Mouse (Mus musculus): ENCODE measurements around the gene Bicd2.

The Bicd2 gene

GRCm38 (mm10) chr13:49326246-49327206 is 14.9 kb upstream of the Bicd2 start:
- DNase-seq (ENCODE audit: low read depth, low spot score), result peak; percentile 77

- DNase-seq (ENCODE audit: low read depth, low spot score), result no peak
These were observed 13.3 kb upstream of the Bicd2 start for GRCm38 (mm10) chr13:49328101-49328500.

- no peak for DNase-seq (ENCODE audit: low read depth, low spot score)
These were observed 8.1 kb upstream of the Bicd2 start for GRCm38 (mm10) chr13:49333250-49333649.

- no peak for DNase-seq (ENCODE audit: low read depth, low spot score)
These were observed 6.1 kb upstream of the Bicd2 start for GRCm38 (mm10) chr13:49335077-49335982.

- no peak for DNase-seq (ENCODE audit: low read depth, low spot score)
These were observed 2.4 kb upstream of the Bicd2 start for GRCm38 (mm10) chr13:49338893-49339546.

GRCm38 (mm10) chr13:49341831-49342722 is 692 bp downstream of the Bicd2 start:
- no peak for DNase-seq (ENCODE audit: low read depth, low spot score)

- DNase-seq (ENCODE audit: low read depth, low spot score), result no peak
These were observed 1.3 kb downstream of the Bicd2 start for GRCm38 (mm10) chr13:49342723-49343100.

- DNase-seq (ENCODE audit: low read depth, low spot score), result no peak
These were observed 3.2 kb downstream of the Bicd2 start for GRCm38 (mm10) chr13:49344567-49344966.

GRCm38 (mm10) chr13:49345476-49345875 is 4.1 kb downstream of the Bicd2 start:
- no peak for DNase-seq (ENCODE audit: low read depth, low spot score)

GRCm38 (mm10) chr13:49348522-49348921 is 7.1 kb downstream of the Bicd2 start:
- DNase-seq (ENCODE audit: low read depth, low spot score), result no peak

- no peak for DNase-seq (ENCODE audit: low read depth, low spot score)
These were observed 8.0 kb downstream of the Bicd2 start for GRCm38 (mm10) chr13:49349335-49349734.

GRCm38 (mm10) chr13:49349836-49350505 is 8.6 kb downstream of the Bicd2 start:
- no peak for DNase-seq (ENCODE audit: low read depth, low spot score)

GRCm38 (mm10) chr13:49352581-49353159 is 11.3 kb downstream of the Bicd2 start:
- no peak for DNase-seq (ENCODE audit: low read depth, low spot score)

GRCm38 (mm10) chr13:49353422-49353821 is 12.0 kb downstream of the Bicd2 start:
- no peak for DNase-seq (ENCODE audit: low read depth, low spot score)

- DNase-seq (ENCODE audit: low read depth, low spot score), result no peak
These were observed 12.7 kb downstream of the Bicd2 start for GRCm38 (mm10) chr13:49353991-49354507.

GRCm38 (mm10) chr13:49355461-49356061 is 14.2 kb downstream of the Bicd2 start:
- DNase-seq (ENCODE audit: low read depth, low spot score), result no peak

GRCm38 (mm10) chr13:49356090-49356489 is 14.7 kb downstream of the Bicd2 start:
- no peak for DNase-seq (ENCODE audit: low read depth, low spot score)

GRCm38 (mm10) chr13:49357367-49358026 is 16.1 kb downstream of the Bicd2 start:
- no peak for DNase-seq (ENCODE audit: low read depth, low spot score)

GRCm38 (mm10) chr13:49358184-49358583 is 16.8 kb downstream of the Bicd2 start:
- no peak for DNase-seq (ENCODE audit: low read depth, low spot score)
